Mouse (Mus musculus) liver, embryonic 16.5 days (tissue): ENCODE data around the gene Ppp1r12c. TPM values are rescaled to one million over a fixed set of nuclear protein-coding genes. Genes with fewer than 3 reads are reported as not detected.

Source experiments
- ATAC-seq: fragments of 200-750 bp; cut with Nextera tagmentation; 2 replicates; pipeline ENCODE4 v1.8.0; 2017; ENCODE audit warnings: low read depth, mild to moderate bottlenecking, moderate number of reproducible peaks, moderate library complexity
- H3K27ac ChIP-seq: fragments of 300-500 bp; sonication (generic); 2 replicates; pipeline ENCODE4 v1.5.1; 2014; ENCODE audit warnings: mild to moderate bottlenecking, low read length
- H3K27me3 ChIP-seq: fragments of 300-500 bp; sonication (generic); 2 replicates; pipeline ENCODE4 v1.6.1; 2014; ENCODE audit warnings: low read depth, low read length, mixed read lengths; ENCODE audit not compliant: control insufficient read depth, insufficient read depth
- H3K36me3 ChIP-seq: fragments of 300-500 bp; sonication (generic); 2 replicates; pipeline ENCODE4 v1.6.1; 2014; ENCODE audit warnings: mild to moderate bottlenecking; ENCODE audit not compliant: control insufficient read depth, insufficient read depth
- H3K4me1 ChIP-seq: fragments of 300-500 bp; sonication (generic); 2 replicates; pipeline ENCODE4 v1.6.1; 2014; ENCODE audit warnings: low read depth, low read length, mixed read lengths; ENCODE audit not compliant: control insufficient read depth
- H3K4me2 ChIP-seq: fragments of 300-500 bp; sonication (generic); 2 replicates; pipeline ENCODE4 v1.6.1; 2014; ENCODE audit warnings: low read depth, low read length, mixed read lengths
- H3K4me3 ChIP-seq: fragments of 300-500 bp; sonication (generic); 2 replicates; pipeline ENCODE4 v1.5.1; 2014; ENCODE audit warnings: low read depth, mild to moderate bottlenecking, low read length
- H3K9ac ChIP-seq: fragments of 300-500 bp; sonication (generic); 2 replicates; pipeline ENCODE4 v1.6.1; 2014; ENCODE audit warnings: low read depth, low read length
- H3K9me3 ChIP-seq: fragments of 300-500 bp; sonication (generic); replicated peaks from 2 replicates; pipeline ENCODE4 v1.6.1; 2016; ENCODE audit warnings: low read length; ENCODE audit not compliant: control insufficient read depth
- WGBS: fragments of 180-500 bp; shearing (Covaris S2); extraction: QIAGEN DNeasy Blood & Tissue Kit; methylation state at CpG from one replicate; pipeline ENCODE4 v1.1.7; 2014; ENCODE audit not compliant: insufficient replicate concordance; 5-methylcytosine and 5-hydroxymethylcytosine counted together
- polyA plus RNA-seq: library from polyadenylated mRNA; unstranded; fragments of >200 nt; fragmentation: Nextera tagmentation; extraction: Ambion mirVana; gene quantifications from 2 replicates; pipeline ENCODE4 v1.2.1, GENCODE M21; 2015

Ppp1r12c gene
- polyA plus RNA-seq, 1 experiment from 2014 or later: 8.0 TPM

DNA sequence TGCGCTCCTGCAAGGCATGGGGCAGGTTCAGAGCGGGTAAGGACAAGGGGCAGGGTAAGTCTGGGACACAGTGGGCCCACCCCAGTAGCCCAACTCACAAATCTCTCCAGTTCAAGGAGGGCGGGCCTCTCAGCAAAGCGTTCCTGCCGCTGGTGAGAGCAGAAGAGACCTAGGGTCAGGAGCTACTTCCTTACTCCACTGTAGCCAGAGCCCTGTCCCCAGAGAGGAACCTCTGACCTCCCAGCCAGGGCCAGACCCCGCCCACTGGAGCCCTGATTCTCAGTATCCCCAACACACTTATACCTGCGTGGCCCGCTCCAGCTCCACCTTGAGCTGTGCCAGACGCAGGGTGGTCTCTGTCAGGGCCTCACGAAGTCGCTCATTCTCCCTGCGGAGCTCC lies 19.2 kb downstream of the Ppp1r12c start:
- Histone ChIP-seq H3K27me3 (peaks cover 22% of the 10 kb centered on the region), H3K4me1 (no peaks in the 10 kb centered on the region), H3K36me3 (peaks cover 19% of the 10 kb centered on the region), H3K4me2 (no peak overlapping the region), H3K9ac (no peak overlapping the region), H3K9me3 (no peaks in the 10 kb centered on the region), H3K4me3 (no peak overlapping the region), H3K27ac (no peak overlapping the region)
- no peak for ATAC-seq
- WGBS: 77% methylated on average over 12 of the region's 12 CpGs

GRCm38 (mm10) chr7:4479674-4480073 lies 21.8 kb downstream of the Ppp1r12c start:
- H3K27ac ChIP-seq: no peak overlapping the region
- WGBS: 43% methylated on average over 6 of the region's 6 CpGs
- no peak overlapping the region for H3K4me2 ChIP-seq
- H3K27me3 ChIP-seq: peaks cover 32% of the 10 kb centered on the region
- no peak for ATAC-seq
- no peak overlapping the region for H3K4me3 ChIP-seq
- H3K9ac ChIP-seq: no peak overlapping the region
- peaks cover 13% of the 10 kb centered on the region for H3K36me3 ChIP-seq
- H3K4me1 ChIP-seq: no peaks in the 10 kb centered on the region
- no peaks in the 10 kb centered on the region for H3K9me3 ChIP-seq

DNA sequence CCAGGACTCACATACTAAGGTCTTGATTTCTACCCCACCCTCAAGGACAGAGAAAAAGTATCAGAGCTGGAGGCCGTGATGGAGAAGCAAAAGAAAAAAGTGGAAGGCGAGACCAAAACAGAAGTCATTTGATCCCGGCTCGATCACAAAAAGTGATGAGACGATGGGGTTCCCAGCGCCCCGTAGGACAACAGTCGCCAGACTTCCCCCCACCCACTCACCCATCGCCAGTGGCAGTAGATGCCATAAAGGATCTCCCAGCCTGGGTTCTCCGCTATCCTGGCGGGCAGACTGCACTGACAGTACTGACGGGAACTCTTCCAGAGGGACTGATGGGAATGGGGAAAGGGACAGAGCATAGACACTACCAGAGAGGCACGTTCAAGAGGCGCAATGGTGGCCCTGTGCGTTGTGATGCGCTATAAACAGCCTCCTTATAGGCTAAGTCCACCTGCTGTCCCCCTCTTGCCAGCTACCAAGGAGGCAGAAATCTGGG lies 22.6 kb downstream of the Ppp1r12c start:
- Histone ChIP-seq H3K4me3 (peak overlapping the region; percentile 44), H3K27me3 (peaks cover 38% of the 10 kb centered on the region), H3K4me2 (peak overlapping the region; percentile 50), H3K27ac (no peak overlapping the region), H3K4me1 (no peaks in the 10 kb centered on the region), H3K36me3 (peaks cover 8% of the 10 kb centered on the region), H3K9me3 (no peaks in the 10 kb centered on the region), H3K9ac (no peak overlapping the region)
- no peak for ATAC-seq
- WGBS: 9% methylated on average over 16 of the region's 16 CpGs

DNA sequence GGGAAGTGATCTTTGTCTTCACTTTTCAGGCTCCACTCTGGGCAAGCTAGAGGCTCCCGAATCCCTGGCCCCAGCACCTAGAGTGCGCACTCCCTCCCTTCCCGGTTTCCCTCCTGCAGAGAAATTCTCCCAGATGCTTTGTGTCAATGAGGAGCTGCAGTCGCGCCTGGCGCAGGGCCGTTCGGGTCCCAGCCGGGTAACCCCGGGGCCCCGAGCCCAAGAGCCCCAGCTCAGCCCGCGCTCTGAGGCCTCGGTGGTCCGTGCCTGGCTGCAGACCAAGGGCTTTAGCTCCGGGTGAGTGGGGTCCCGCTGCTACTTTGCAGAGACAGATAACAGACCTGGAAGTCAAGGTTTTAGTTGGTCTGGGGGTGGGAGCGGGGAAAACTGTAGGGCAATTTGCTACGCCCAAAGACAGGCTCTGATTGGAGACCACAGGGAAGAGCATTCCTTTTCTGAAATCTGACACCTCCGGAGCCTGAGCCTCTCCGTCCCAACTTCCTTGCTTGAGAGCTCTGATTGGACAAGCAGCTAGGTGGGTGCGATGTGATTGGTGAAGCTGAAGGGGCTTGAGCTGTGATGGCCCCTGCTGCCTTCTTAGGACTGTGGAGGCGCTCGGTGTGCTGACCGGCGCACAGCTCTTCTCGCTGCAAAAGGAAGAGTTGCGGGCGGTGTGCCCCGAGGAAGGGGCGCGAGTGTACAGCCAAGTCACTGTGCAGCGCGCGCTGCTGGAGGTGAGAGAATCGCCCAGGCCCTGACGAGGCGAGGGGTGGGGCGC lies 23.3 kb downstream of the Ppp1r12c start:
- 3% methylated on average over 39 of the region's 39 CpGs for WGBS
- H3K9ac ChIP-seq: no peak overlapping the region
- peaks cover 40% of the 10 kb centered on the region for H3K27me3 ChIP-seq

GRCm38 (mm10) chr7:4473940-4474339 lies 27.5 kb downstream of the Ppp1r12c start:
- H3K4me1 ChIP-seq: no peaks in the 10 kb centered on the region; the same call in 1 of the 2 replicates
- peaks cover 53% of the 10 kb centered on the region for H3K27me3 ChIP-seq
- WGBS: 16% methylated on average over 19 of the region's 19 CpGs

More for the DNA sequence above, 23.3 kb downstream of the Ppp1r12c start:
- H3K4me2 ChIP-seq: peak overlapping the region; percentile 50
- no peaks in the 10 kb centered on the region for H3K4me1 ChIP-seq
- no peaks in the 10 kb centered on the region for H3K9me3 ChIP-seq
- ATAC-seq: peak; percentile 88
- peak overlapping the region; percentile 44 for H3K4me3 ChIP-seq
- 0 out of 2 replicates have a peak overlapping the region, but pooled peaks have one; percentile 1 for H3K27ac ChIP-seq
- peaks cover 8% of the 10 kb centered on the region for H3K36me3 ChIP-seq

DNA sequence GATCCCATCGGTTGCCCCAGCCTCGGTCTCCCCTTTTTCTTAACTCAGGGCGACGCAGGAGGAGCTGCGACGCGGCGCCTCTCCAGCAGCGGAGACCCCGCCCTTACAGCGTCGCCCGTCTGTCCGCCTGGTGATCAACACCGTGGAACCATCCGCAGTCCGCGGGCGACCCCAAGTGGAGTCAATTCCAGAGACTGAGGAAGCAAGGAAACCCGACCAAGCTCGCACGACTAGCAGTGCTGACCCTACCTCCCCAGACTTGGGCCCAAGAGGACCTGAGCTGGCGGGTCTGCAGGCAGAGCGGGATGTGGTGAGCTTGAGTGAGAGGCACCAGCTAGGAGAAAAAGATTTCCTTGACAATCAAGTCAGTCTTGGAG lies 30.3 kb downstream of the Ppp1r12c start:
- peak; percentile 64 for ATAC-seq
- no peak overlapping the region for H3K9ac ChIP-seq

More at GRCm38 (mm10) chr7:4473940-4474339, 27.5 kb downstream of the Ppp1r12c start:
- Histone ChIP-seq H3K4me3 (no peak overlapping the region), H3K36me3 (no peaks in the 10 kb centered on the region), H3K27ac (no peak overlapping the region), H3K4me2 (no peak overlapping the region), H3K9ac (no peak overlapping the region), H3K9me3 (no peaks in the 10 kb centered on the region)
- ATAC-seq: no peak

GRCm38 (mm10) chr7:4470275-4471178 lies 31.0 kb downstream of the Ppp1r12c start:
- H3K36me3 ChIP-seq: no peaks in the 10 kb centered on the region
- no peaks in the 10 kb centered on the region; the same call in 1 of the 2 replicates for H3K4me1 ChIP-seq
- H3K9me3 ChIP-seq: no peaks in the 10 kb centered on the region
- H3K9ac ChIP-seq: no peak overlapping the region
- H3K27ac ChIP-seq: no peak overlapping the region
- H3K4me2 ChIP-seq: peak overlapping the region; percentile 38
- peak overlapping the region; percentile 14 for H3K4me3 ChIP-seq
- H3K27me3 ChIP-seq: peaks cover 29% of the 10 kb centered on the region
- 7% methylated on average over 35 of the region's 35 CpGs for WGBS
- peak; percentile 21; the same call in 1 of the 2 replicates for ATAC-seq

More for the DNA sequence above, 30.3 kb downstream of the Ppp1r12c start:
- Histone ChIP-seq H3K27ac (no peak overlapping the region), H3K27me3 (peaks cover 32% of the 10 kb centered on the region), H3K4me3 (peak overlapping the region; percentile 14), H3K9me3 (no peaks in the 10 kb centered on the region), H3K4me1 (no peaks in the 10 kb centered on the region; the same call in 1 of the 2 replicates), H3K36me3 (no peaks in the 10 kb centered on the region), H3K4me2 (peak overlapping the region; percentile 38)
- WGBS: 4% methylated on average over 24 of the region's 24 CpGs

DNA sequence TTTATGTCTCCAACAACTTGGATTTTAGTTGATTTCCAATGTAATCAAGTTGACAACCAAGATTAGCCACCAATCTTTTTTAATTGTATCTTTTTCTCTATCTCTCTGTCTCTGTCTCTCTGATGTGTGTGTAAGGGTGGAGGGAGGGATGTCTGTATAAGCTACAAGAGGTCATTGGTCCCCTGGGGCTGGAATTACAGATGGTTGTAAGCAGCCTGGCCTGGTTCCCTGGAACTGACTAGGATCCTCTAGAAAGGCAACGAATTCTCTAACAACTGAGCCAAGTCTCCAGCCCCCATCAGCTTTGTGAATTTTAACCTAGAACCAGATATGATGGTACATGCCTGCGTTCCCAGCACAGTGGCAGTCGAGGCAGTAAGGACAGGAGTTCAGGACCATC lies 33.7 kb downstream of the Ppp1r12c start:
- Histone ChIP-seq H3K36me3 (no peaks in the 10 kb centered on the region), H3K27me3 (peaks cover 16% of the 10 kb centered on the region), H3K4me1 (no peaks in the 10 kb centered on the region; the same call in 1 of the 2 replicates), H3K27ac (no peak overlapping the region), H3K9ac (no peak overlapping the region), H3K4me3 (no peak overlapping the region), H3K4me2 (no peak overlapping the region), H3K9me3 (no peaks in the 10 kb centered on the region)
- WGBS: 56% methylated on average over 3 of the region's 3 CpGs
- ATAC-seq: no peak
